Mouse (Mus musculus) regulatory T cell (primary cell): ENCODE measurements around the gene Bcar3.
"Not testable (repeated sequence)": the region's sequence is repeated elsewhere in the genome, so short reads cannot be mapped to it uniquely, and the experiment has no call there.

Experiments
- in situ Hi-C: fragments of 300-600 bp; cut with MboI, MseI; formaldehyde crosslinking; loops from one replicate; pipeline ENCODE4 v1.15.1; 2025; ENCODE audit warnings: high pct_unique_total_duplicates

Gene Bcar3

DNA sequence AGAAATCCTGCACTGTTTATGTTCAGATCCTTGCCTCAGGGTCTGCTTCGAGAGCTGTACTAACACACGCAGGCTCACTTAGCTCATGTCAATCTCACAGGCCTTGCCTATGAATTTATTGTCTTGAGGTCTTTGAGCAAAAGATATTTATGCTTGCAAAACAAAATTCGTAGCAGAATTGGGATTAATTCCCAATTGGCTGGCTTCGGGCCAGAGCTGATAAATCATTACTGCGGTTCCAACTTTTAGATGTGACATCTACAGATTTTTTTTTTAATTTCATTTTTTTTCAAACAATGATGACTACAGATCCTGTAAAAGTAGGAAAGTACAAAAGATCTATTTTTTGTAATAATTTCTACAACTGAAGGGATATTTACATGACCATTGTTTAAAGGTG, 86.8 kb downstream of the Bcar3 start:
- in situ Hi-C loops = no loop called here

DNA sequence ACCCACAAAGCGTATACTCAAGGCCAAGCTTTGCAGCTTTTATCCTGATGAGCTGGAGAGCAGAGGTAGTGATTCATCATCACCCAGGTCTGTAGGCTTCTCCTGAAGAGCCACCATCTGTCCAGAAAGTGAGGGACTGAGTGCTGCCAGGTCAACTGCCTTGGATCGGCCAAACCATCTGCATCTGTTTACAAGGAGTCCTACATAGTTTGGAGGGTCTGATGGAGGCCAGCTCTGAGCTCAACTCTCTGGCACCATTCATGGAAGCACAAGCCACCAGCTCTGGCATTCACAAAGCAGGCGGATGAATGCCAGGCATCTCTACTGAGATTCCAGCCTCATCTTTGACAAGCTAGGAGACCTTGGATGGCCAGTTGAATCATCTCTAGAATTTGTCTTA, 87.7 kb downstream of the Bcar3 start:
- in situ Hi-C loops = no loop called here

DNA sequence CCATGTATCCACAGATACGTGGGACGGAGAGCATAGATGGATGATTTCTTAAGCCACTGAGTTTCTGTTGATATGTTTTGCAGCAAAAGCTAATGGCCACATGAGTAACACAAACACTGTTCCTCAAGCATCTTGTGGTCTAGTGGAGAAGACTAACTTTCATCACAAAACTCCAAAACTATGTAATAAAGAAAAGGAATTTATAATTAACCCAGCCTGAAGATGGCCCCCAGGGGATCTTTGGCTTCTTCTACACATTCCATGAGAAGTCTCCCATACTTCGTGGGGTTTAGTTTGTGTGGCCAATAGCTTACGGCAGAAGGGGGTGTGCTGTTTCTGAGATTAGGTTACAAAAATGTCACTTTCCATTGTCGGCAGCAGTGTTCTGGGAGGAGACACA, 92.5 kb downstream of the Bcar3 start:
- in situ Hi-C loops = no loop called here

DNA sequence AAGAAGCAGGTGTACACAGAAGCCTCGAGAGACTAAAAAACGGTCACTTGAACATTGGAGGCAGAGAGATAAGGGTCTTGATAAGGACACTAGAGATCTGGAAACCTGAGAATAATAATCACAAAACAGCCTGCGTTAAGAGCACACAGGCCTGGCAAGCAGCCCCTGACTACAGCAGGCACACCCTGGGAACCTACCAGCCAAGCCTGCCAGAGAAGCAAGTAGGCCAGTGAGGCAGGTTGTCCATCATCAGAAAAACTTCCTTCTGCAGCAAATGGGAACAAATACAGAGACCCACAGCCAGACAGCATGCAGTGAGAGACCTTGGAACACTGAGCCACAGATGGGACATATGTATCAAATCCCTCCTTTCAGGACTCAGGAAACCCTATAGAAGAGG, 93.8 kb downstream of the Bcar3 start:
- in situ Hi-C loops = no loop called here

DNA sequence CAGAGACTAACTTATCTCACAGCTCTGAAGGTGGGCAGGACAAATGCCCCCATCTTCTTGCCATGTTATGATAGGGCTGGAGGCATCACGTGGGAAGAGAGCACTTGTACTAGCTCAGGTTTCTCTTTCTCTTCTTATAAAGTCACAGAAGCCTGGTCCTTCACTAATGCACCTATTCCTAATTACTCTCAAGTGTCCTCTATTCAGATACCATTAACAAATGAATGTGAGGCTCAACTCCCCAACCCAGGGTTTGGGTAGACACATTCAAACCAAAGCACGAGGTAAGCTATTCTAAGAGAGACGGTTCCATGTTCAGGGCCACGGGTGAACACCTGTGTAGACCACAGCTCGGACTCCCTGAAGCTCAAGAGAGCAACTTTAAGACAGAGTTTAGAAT, 96.0 kb downstream of the Bcar3 start:
- in situ Hi-C loops = no loop called here

DNA sequence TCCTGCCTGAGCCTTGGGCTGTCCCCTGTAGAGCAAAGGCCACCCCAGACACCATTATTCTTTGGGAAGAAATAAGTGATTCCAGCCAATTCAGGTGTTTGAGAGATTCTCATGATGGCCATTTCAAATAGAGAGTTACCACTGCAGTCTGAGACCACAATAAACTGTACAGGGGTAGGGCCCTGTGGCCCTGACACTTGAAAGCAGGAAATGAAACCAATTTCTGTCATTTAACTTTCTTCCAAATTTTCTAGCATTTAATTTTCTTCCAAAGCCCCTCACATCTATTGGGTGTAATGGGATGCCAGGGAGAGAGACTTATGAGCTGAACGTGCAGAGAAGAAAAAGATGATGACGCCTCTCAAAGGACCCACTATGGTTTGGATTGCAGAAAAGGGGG, 97.2 kb downstream of the Bcar3 start:
- in situ Hi-C loops = no loop called here

DNA sequence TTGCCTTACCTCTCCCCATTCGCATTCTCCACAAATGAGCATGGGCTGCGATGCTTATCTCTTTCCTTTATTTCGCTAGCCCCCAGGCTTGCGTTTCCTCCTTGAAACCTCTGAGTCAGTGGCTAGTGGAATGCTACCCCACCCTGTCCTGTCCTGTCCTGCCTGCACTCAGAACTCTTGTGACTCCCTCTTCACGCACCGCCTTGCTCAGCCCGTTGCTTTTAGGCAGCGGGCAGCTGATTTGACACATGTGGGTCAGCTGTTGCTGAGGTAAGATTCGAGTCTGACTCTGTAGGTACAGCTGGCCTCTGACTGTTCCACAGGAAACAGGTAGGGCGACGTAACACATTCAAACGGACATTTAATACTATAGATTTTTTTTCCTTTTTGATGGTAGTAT, 97.9 kb downstream of the Bcar3 start:
- in situ Hi-C loops = no loop called here

DNA sequence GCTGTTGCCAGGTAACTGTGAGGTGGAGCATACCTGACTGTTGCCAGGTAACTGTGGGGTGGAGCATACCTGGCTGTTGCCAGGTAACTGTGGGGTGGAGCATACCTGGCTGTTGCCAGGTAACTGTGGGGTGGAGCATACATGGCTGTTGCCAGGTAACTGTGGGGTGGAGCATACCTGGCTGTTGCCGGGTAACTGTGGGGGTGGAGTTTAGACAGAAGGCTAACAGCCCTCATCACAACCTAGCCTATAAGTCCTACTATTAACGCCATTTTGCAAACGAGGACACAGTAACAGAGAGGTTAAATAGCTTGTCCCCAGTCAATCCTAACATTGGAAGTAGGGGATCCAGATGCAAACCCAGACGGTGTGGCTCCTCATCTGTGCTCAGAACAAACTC, 99.5 kb downstream of the Bcar3 start:
- in situ Hi-C loops = not testable (repeated sequence)

DNA sequence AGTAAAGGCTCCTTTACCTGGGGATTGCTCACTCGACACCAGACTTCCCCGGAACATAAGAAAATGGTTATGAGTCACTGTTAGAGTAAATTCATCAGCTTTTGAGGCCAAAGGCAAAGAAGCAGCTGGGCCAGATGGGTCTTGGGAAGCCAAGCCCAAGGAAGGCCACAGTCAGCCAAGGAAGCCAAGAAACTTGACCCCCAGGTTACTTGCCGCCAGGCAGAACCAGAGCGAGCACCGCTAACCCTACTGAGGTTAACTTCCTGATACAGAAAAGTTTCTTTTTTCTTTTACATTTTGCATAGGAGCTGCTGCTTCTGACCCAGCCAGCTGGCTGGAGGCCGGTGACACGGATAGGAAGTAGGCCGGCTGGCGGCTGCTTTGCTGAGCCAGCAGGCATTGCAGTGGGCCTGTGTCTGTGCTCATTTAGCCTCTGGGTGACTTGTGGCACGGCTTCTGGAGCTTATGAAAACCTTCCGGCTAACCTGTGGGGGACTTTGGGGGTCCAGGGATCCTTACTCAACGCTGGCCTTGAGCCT, 100.0 kb downstream of the Bcar3 start:
- in situ Hi-C loops = no loop called here

DNA sequence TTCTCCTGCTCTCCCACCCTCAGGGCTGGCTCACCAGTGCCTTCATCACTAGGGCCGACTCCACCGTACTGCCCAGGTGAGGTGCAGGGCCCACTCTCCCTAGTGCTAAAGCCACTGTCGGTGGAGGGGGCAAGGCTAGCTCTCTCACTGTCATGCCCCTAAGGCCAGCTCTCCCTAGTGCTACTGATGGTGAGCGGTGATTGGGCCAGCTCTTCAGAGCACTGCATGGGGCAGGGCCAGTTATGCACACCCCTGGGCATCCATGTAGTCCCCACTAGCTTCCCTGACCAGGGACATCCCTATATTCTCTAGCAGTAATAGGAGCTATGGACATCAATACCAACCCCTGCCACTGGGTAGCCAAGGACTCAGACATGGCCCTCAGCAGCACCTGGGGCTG, 103.0 kb downstream of the Bcar3 start:
- in situ Hi-C loops = no loop called here

DNA sequence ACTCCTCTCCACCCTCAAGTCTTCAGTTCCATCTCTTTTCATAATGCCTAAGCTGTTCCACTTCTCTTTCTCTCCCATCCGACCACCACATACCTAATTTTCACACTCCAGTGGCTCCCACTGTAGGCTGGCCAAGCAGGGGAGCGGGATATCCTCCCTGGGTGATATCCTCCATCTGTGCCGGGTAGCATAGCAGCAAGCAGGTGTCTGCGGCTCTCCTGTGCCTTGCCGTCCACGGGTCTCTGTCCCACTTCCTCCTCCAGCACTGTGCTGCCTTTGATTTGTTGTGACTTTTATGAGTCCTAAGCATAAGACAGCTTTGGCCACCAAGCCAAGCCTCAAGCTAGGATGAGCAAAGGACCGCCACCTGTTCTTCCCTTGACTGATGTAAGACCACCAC, 103.5 kb downstream of the Bcar3 start:
- in situ Hi-C loops = no loop called here

DNA sequence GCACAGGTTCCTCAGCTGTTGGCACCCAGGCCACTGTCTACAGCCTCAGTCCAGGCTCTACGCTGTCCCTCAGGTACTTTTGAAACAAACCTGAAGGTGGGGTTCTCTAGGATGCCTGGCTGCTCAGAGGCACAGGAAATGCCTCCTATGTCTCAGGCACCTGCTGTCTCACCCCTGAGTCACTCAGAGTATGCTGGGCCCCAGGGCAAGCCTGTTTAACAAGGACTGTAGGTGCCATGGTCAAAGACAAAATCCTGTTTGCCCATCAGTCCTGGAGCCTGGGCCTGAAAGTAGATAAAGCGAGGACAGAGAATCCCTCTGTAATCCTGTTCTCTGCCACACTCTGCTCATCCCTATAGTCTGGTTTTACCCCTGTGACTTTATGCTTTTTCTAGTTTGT, 107.1 kb downstream of the Bcar3 start:
- in situ Hi-C loops = no loop called here

DNA sequence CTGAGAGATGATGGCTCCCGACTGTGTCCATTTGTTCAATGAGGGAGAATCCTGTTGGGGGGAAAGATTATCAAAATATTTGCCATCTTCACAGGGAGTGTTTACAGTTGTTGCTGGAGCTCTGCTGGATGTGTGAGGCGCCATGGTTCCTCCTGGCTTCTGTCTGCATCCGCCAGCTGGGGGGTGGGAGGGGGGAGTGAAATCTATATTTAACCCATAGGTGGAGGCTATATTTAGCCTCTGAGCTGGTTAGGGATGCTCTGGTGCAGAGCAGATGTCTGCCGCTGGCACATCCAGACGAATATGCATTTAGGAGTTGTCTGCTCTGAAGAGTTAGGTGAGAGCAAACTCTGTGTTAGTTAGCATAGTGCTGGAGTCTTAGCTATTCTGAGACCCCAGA, 108.2 kb downstream of the Bcar3 start:
- in situ Hi-C loops = no loop called here

DNA sequence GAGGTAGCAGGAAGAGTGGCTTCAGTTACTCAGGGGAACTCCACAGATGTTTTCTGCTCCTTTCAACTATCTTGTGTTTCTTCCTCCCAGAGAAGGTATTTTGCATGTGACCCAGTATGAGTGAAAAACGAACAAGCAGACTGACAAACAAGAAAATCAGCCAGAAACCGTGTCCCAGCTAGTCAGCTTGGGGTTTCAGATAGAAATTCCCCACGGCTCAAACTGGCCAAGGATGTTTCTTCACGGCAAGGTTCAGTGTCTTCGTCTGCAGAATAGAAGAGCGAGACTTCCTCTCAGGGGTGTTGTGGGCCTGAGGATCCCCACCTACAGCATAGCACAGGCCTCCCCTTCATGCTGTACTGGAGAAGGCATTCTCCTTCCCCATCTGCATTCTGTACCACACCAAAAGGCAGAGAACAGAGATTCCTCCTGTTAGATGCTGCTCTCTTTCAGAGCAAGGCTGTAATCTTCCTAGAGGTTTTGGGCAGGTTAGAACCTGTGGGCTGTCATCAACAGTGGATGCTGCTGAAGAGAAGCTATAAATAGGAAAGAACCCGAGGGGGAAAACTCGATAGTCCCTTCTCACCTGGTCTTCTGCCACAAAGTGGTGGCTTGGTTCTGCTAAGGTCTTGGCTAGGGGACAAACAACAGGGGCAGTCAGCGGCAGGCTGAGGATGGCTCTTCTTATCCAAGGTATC, 110.1 kb downstream of the Bcar3 start:
- in situ Hi-C loops = no loop called here

DNA sequence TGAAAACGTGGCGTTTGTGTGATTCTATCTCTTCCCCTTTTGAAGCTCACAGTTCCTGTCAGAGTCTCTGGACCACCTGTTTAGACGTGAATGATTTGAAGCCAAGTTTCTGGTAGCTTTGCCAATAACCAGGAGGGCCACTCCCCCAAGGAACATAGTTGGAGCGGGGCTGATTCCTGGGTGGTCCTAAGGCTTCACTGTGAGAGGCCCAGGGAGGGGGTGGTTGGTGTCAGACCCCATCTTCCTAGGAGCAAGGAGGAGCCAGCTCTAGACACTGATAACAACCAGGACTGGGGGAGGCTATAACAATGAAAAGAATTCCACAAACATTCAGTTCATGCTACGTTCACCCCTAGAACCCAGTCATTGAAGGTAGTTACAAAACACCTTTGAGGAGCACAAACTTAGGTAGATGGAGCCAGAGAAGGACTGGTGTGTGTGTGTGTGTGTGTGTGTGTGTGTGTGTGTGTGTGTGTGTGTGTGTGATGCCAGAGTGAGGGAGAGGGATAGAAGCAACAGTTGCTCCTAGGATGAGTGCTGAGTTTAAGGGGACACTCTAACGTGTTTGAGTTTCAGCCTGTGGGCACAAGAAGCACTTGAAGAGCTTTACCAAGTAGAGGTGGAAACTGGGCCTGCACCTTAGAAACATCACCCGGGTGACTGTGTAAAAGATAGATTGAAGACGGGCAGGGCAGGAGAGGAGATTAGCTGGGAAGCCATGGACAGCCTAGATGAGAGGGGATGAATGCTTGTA, 111.4 kb downstream of the Bcar3 start:
- in situ Hi-C loops = no loop called here

DNA sequence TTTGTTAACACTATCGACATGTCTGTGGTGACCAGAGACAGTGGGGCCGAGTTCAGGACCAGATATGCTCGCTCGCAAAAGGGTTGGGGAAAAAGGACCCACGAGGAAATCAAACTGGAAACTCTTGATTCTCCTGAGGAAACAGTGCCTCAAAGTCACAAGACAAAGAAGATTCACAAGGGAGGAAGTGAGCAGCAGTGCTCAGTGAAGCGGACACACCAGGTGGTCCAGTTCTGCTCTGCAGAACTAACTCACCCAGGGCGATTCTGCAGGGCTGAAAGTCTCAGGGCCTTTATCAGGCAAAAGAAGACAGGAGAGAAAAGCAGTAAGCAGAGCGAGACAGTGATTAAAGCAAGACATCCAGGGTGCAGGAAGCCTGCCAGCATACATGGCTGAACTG, 112.5 kb downstream of the Bcar3 start:
- in situ Hi-C loops = no loop called here

DNA sequence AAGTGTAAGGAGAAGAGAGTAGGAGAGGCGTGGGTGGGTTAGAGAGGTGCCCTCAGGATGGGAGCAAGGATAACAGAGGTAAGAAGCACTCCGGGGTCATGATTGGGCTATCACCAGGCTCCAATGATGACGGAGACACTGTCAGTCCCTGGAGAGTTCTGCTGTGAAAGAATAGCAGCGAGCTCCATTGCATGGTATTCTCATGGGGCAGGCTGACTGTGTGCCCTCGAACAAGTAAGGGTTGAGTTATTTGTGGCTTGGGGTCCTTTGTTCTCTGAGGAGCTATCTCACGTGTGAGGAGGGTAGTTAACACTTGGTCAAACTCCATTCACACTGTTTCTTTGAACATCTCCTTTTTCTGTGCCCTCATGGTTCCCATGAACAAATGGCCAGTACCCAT, 113.8 kb downstream of the Bcar3 start:
- in situ Hi-C loops = no loop called here

DNA sequence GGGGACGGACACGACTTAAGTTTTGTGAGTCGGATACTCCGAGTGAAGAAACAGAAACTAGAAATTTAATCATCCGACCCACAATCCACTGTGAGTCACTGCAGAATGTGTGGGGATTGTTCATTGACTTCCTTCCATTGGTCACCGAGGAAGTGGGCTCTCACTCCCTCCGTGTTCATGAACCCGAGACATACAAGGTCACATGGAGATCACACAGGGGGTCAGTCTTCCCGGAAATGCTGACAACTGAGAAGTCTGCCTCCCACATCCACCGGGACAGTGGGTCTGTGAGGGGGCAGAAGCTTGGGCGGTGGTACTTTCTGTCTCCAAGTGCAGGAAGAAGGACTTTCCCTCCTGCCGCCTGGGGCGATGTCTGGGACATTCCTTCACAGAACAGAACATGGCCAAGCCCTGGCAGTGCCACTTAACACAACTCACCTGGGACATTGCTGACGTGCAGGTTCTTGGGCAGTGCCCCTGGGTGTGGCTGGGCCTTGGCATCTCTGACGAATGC, 114.9 kb downstream of the Bcar3 start:
- in situ Hi-C loops = no loop called here

DNA sequence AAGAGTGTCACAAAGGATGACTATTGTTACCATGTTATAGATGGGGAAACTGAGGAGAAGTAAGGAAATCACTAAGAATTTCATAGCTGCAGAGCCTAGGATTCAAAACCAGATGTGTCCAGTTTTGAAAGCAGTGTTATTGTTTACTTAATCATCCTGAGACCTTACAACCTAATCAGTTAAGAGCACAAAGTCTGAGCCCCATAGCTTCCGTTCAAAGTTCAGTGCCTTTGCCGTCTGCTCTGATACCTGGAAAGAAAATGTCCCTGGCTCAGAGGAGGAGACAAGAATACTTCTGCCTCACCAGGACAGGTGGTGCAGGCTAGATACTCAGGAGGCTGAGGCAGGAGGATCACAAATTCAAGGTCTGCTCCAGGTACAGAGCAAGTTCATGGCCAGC, 117.7 kb downstream of the Bcar3 start:
- in situ Hi-C loops = no loop called here

DNA sequence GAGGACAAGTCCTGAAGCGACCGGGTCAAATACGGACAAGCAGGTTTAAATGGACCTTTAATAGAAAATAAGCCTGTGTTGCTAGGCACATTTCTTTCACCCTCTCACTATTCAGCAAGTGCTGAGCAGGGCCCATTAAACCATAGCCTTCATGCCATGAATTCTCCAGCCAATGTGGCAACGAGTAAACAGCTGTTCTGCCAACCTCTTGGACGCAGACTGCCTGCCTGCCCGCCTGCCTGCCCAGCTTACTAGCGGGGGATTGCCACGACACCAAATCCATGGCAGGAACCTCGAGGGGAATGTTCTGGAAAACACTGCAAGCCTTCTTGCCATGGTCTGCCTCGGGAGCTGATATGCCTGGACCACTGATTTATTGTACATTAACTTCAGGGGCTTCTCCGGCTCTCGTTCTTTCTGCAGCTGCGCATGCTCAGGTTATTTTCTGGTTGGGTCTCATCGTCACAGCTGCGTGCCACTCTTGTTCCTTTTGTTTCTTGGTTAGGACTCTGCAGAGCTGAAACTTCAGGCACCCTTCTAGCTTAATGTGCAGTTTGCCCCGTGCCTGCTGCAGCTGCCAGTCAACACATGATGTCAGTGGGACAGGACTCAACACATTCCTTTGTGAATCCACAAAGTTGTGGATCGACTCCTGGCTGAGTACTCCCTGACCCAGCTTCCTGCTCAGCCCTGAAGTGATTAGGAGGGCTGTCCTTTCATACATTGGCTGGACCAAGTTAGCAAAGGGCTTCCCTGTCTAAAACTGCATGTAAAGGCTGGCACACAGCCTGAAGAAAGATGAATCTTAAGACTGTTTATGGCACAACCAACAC, 120.0 kb downstream of the Bcar3 start:
- in situ Hi-C loops = no loop called here

DNA sequence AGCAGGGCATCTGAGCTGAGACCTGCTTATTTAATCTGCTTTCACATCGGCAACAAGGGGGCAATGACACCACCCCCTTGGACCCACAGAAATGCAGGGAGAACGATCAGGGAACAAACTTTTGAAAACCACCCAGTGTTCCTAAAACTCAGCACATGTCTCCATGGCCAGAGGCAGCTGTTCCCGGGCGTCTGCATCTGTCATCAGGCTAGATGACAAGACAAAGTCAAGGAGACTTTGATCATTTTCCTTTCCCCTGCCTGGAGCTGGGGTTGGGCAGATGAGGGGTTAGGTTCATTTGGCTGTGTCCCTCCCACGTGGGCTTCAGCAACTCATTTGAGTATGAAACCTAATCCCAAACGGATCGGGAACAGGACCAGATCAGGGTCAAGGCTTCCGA, 120.9 kb downstream of the Bcar3 start:
- in situ Hi-C loops = no loop called here

DNA sequence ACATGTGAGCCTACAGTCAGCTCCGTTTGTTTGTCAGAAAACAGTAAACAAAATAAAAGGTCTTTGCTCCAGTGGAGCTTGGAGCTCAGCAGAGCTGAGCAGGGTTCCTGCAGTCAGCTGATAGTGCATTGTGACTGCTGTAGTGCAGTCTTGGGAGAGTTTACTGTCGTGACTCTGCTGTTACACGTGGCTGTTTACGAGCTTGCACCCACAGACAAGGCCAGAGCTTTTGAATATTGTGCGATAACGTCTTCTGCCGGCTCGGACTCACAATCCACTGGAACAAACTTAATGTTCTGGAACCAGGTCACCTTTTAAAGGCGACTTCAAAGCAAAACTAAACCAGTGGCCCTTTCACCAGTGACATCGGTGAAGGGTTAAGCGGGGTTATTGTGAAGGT, 123.5 kb downstream of the Bcar3 start:
- in situ Hi-C loops = no loop called here
